Mouse (Mus musculus): ENCODE data around the gene Gm4756. TPM values are rescaled to one million over a fixed set of nuclear protein-coding genes. Genes with fewer than 3 reads are reported as not detected.

The Gm4756 gene
- polyA plus RNA-seq, 1 experiment, result not detected

DNA sequence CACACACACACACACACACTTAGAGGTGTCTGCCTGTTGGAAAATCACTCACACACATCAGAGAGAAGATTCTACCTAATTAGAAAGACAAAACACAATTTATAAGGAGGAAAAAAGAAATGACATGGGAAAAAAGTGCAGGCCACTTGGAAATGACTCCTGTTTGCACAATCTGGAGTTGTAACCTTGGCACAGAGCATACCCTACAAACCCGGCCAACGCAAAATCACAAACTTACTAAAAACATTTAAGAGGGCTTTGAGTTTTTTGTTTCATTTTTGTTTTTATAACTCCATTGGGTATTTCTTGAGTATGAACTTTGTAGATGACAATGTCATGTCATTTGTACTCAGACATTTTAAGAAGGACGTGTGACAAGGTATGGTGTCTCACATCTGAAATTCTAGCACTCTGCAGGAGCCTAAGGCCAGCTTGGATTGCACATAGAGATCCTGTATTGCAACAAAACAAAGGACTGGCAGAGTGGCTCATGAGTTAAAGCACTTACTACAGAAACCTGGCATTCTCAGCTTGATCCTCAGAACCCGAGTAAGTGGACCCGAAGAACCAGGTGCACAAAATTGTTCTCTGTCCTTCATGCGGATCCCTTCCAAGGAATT is 22.2 kb upstream of the Gm4756 start:
- Histone ChIP-seq H3K27ac (ENCODE audit: control insufficient read depth, insufficient read depth, low read length) (no peak overlapping the region), H3K4me1 (replicated peaks; ENCODE audit: control insufficient read depth, insufficient read depth, low read length) (no peaks in the 10 kb centered on the region), H3K27me3 (ENCODE audit: control insufficient read depth, insufficient read depth, low read length) (no peaks in the 10 kb centered on the region), H3K4me3 (ENCODE audit: control insufficient read depth, insufficient read depth, low read length) (no peak overlapping the region), H3K36me3 (ENCODE audit: control insufficient read depth, insufficient read depth, low read length) (no peaks in the 10 kb centered on the region)
- WGBS, result 91% methylated on average over 6 of the region's 6 CpGs
- no peak for DNase-seq
- TF ChIP-seq POLR2A (IDR thresholded peaks at IDR 0.05; ENCODE audit: control insufficient read depth, extremely low read depth, insufficient read depth, low read length, poor library complexity) (no peak), CTCF (IDR thresholded peaks at IDR 0.05; ENCODE audit: borderline replicate concordance, control insufficient read depth, extremely low read depth, insufficient read depth, low read length, poor library complexity) (no peak)

DNA sequence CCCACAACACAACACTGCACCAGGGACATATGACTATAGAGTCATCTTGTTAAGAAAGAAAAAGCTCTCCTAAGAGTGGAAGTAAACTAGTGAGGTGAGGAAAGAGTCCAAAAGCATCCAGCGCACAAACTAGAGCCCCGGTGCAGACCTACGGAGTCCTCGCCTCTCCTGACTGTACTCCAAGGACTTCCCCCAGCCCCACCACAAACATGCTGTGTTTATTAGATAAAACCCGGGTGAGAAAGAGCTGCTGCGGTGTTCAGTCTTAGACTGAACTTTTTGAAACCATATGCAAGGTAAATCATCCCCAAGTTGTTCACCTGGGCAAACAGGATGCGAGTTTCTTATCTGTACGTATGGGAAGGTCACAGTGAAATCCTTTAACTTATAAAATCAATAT is 21.5 kb upstream of the Gm4756 start:
- DNase-seq, result no peak
- H3K36me3 ChIP-seq (ENCODE audit: control insufficient read depth, insufficient read depth, low read length), result no peaks in the 10 kb centered on the region
- TF ChIP-seq CTCF (IDR thresholded peaks at IDR 0.05; ENCODE audit: borderline replicate concordance, control insufficient read depth, extremely low read depth, insufficient read depth, low read length, poor library complexity), result no peak
- TF ChIP-seq POLR2A (IDR thresholded peaks at IDR 0.05; ENCODE audit: control insufficient read depth, extremely low read depth, insufficient read depth, low read length, poor library complexity), result no peak
- no peaks in the 10 kb centered on the region for H3K27me3 ChIP-seq (ENCODE audit: control insufficient read depth, insufficient read depth, low read length)
- H3K27ac ChIP-seq (ENCODE audit: control insufficient read depth, insufficient read depth, low read length), result no peak overlapping the region
- H3K4me1 ChIP-seq (replicated peaks; ENCODE audit: control insufficient read depth, insufficient read depth, low read length), result no peaks in the 10 kb centered on the region
- 85% methylated on average over 8 of the region's 8 CpGs for WGBS
- no peak overlapping the region for H3K4me3 ChIP-seq (ENCODE audit: control insufficient read depth, insufficient read depth, low read length)

DNA sequence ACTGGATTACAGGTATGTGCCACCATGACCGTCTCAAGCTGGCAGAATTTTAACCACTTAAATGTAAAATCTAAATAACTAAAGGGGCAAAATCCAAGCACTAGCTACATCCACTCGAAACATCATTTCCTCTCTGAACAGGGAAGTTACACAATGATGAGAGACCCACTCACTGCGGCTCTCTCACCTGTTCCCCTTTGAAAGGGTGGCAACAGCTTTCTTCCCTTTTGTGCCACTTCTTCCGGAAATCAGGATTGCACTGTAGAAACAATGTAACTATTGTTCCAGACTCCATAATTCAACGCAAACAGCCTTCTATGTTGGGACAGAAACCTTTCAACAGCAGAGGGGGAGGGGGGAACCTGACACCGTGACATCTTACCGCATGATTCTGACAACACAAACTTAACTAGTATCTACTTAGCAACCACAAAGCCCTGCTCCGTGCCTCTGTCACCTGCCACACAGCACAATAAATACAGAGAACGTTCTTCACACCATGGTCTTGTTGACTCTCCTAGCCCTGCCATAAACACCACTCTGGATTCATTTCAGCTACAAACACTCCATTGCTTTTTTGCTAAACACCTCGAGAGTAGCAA is 18.5 kb upstream of the Gm4756 start:
- Histone ChIP-seq H3K4me3 (ENCODE audit: control insufficient read depth, insufficient read depth, low read length) (no peak overlapping the region), H3K4me1 (replicated peaks; ENCODE audit: control insufficient read depth, insufficient read depth, low read length) (peaks cover 5% of the 10 kb centered on the region), H3K27ac (ENCODE audit: control insufficient read depth, insufficient read depth, low read length) (no peak overlapping the region), H3K27me3 (ENCODE audit: control insufficient read depth, insufficient read depth, low read length) (no peaks in the 10 kb centered on the region), H3K36me3 (ENCODE audit: control insufficient read depth, insufficient read depth, low read length) (no peaks in the 10 kb centered on the region)
- no peak for DNase-seq
- 40% methylated on average over 10 of the region's 10 CpGs for WGBS
- TF ChIP-seq POLR2A (IDR thresholded peaks at IDR 0.05; ENCODE audit: control insufficient read depth, extremely low read depth, insufficient read depth, low read length, poor library complexity), result no peak
- TF ChIP-seq CTCF (IDR thresholded peaks at IDR 0.05; ENCODE audit: borderline replicate concordance, control insufficient read depth, extremely low read depth, insufficient read depth, low read length, poor library complexity), result no peak

DNA sequence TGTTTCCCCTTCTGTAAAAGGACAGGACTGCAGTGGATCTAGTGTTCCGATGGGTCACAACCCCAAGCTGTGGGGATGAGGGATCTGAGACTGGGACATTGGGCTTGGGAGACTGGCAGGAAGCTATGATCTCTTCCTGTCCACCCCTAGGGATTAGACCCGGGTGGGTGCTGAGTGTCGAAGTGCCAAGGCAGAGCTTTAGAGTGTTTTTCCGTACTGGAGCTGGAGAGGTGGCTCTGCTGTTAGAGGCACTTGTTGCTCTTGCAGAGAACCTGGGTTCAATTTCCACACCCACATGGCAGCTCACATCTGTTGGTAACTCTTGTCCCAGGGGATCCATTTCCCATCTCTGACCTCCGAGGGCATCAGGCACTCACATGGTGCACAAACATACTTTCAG is 16.6 kb upstream of the Gm4756 start:
- no peak for TF ChIP-seq CTCF (IDR thresholded peaks at IDR 0.05; ENCODE audit: borderline replicate concordance, control insufficient read depth, extremely low read depth, insufficient read depth, low read length, poor library complexity)
- TF ChIP-seq POLR2A (IDR thresholded peaks at IDR 0.05; ENCODE audit: control insufficient read depth, extremely low read depth, insufficient read depth, low read length, poor library complexity), result no peak
- H3K27me3 ChIP-seq (ENCODE audit: control insufficient read depth, insufficient read depth, low read length), result no peaks in the 10 kb centered on the region
- H3K27ac ChIP-seq (ENCODE audit: control insufficient read depth, insufficient read depth, low read length), result no peak overlapping the region
- no peak overlapping the region for H3K4me3 ChIP-seq (ENCODE audit: control insufficient read depth, insufficient read depth, low read length)
- peaks cover 5% of the 10 kb centered on the region for H3K4me1 ChIP-seq (replicated peaks; ENCODE audit: control insufficient read depth, insufficient read depth, low read length)
- DNase-seq, result no peak
- WGBS, result 93% methylated on average over 5 of the region's 5 CpGs
- no peaks in the 10 kb centered on the region for H3K36me3 ChIP-seq (ENCODE audit: control insufficient read depth, insufficient read depth, low read length)

DNA sequence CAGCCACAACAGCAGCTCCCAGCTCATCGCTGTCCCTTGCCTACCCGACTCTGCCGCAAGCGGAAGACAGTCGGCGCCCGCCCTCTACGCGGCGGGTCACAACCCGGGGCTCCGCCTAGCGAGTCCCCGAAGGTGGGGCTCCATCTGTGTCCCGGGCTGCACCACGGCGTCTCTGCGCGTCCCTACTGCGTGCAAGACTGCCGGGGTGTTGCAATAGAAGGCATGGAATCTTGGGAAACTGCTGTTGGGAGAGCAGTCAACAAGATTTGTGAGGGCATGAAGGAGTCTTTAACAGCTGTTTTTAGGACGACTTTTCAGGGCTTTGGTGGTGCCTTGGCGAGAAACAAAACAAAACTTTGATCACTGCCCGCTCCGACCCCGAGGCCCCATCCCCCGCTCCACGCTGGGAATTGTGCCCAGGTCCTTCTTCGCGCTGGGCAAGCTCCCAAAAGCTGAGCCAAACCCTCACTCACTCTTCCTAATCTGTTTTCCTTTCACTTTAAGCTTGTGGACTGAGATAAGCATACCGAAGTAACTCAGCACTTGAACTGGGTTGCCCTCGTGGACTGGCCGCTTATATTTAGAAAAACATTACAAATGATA is 15.4 kb upstream of the Gm4756 start, which contains the start of gene Dhrs7:
TSS of gene Dhrs7 (minus strand) at position 175 of the 603 bp plus-strand sequence.
- H3K4me3 ChIP-seq (ENCODE audit: control insufficient read depth, insufficient read depth, low read length), result peak within 1 kb of the TSS; percentile 51
- 1% methylated on average over 33 of the region's 33 CpGs for WGBS

DNA sequence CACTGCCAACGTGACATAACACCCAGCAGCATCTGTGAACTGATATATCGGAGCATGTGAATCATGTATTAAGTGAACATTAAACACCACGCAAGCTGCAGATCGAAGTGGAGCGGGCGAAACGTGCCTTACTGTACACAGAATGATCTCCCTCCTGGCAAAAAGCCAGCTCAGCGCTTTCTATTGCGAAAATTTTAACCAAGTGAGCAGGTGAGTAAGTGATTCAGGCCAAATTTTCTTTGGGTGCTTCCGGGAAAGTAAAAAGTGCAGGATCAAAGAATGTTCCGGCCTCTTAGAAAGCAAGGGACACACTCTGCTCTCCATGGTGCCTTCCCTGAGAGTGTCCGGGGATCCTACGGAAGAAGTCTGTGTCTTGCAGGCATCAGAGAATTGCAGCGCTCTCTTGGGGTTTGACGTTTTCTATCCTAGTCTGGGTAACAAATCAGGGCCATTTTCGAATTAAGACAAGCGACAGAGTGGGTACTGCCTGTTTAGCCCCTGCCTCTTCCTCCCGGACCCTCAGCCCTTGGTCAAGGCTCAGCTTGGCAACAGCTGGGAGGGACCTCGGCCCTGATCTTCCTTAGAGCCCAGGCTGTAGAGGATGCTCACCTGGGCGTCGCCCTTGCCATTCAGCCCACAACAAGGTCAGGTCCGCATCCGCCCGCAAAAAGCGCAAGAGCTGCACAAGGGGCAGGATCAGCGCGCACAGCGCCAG is 14.7 kb upstream of the Gm4756 start:
- H3K27me3 ChIP-seq (ENCODE audit: control insufficient read depth, insufficient read depth, low read length), result no peaks in the 10 kb centered on the region
- TF ChIP-seq POLR2A (IDR thresholded peaks at IDR 0.05; ENCODE audit: control insufficient read depth, extremely low read depth, insufficient read depth, low read length, poor library complexity) (no peak), CTCF (IDR thresholded peaks at IDR 0.05; ENCODE audit: borderline replicate concordance, control insufficient read depth, extremely low read depth, insufficient read depth, low read length, poor library complexity) (peak; percentile 43; the same call in 1 of the 2 replicates)
- DNase-seq, result no peak
- H3K27ac ChIP-seq (ENCODE audit: control insufficient read depth, insufficient read depth, low read length), result no peak overlapping the region; the same call in 1 of the 2 replicates
- H3K4me1 ChIP-seq (replicated peaks; ENCODE audit: control insufficient read depth, insufficient read depth, low read length), result peaks cover 5% of the 10 kb centered on the region
- H3K36me3 ChIP-seq (ENCODE audit: control insufficient read depth, insufficient read depth, low read length), result no peaks in the 10 kb centered on the region
- H3K4me3 ChIP-seq (ENCODE audit: control insufficient read depth, insufficient read depth, low read length), result peak overlapping the region; percentile 51
- 10% methylated on average over 28 of the region's 28 CpGs for WGBS

More for the DNA sequence above, 15.4 kb upstream of the Gm4756 start, which contains the start of gene Dhrs7:
- no peaks in the 10 kb centered on the region for H3K27me3 ChIP-seq (ENCODE audit: control insufficient read depth, insufficient read depth, low read length)
- DNase-seq, result peak; percentile 89
- no peak within 1 kb of the TSS; the same call in 1 of the 2 replicates for H3K27ac ChIP-seq (ENCODE audit: control insufficient read depth, insufficient read depth, low read length)
- H3K4me1 ChIP-seq (replicated peaks; ENCODE audit: control insufficient read depth, insufficient read depth, low read length), result peaks cover 5% of the 10 kb centered on the region
- no peaks in the 10 kb centered on the region for H3K36me3 ChIP-seq (ENCODE audit: control insufficient read depth, insufficient read depth, low read length)
- 0 out of 2 replicates have a peak, but pooled peaks have one; percentile 1 for TF ChIP-seq CTCF (IDR thresholded peaks at IDR 0.05; ENCODE audit: borderline replicate concordance, control insufficient read depth, extremely low read depth, insufficient read depth, low read length, poor library complexity)
- TF ChIP-seq POLR2A (IDR thresholded peaks at IDR 0.05; ENCODE audit: control insufficient read depth, extremely low read depth, insufficient read depth, low read length, poor library complexity), result peak; percentile 41; the same call in 1 of the 2 replicates
